Comparison of ENCODE assay signal across 9 mouse cellular contexts in genomic region chr2:10785156-10785555, GRCm38 (mm10).
A peak's percentile ranks its signal among the peaks of the same experiment; 100 is the strongest.
DNase-seq lines count a peak whose midpoint lies in the region; TF ChIP-seq lines count a peak whose summit lies in the region.
"Had no signal": no experiment of that assay in that cellular context is flagged by ENCODE, and none has a peak within 500 bp of the region (broad histone marks: within the 10 kb centered on the region; RNA-seq: fewer than 3 reads in every experiment).

No protein-coding gene starts in this region.

- H3K4me1 ChIP-seq in bone marrow macrophage, adult 2 months (ENCODE audit: control insufficient read depth, insufficient read depth, low read length), result no peaks in the 10 kb centered on the region
- H3K4me1 ChIP-seq: embryonic facial prominence, embryonic 12.5 days had no signal

- H3K4me2 ChIP-seq in myocyte (ENCODE audit: low read depth), result peak overlapping the region; percentile 53
- H3K4me2 ChIP-seq: embryonic facial prominence, embryonic 12.5 days had no signal

- no peak overlapping the region for H3K27ac ChIP-seq in bone marrow macrophage, adult 2 months (ENCODE audit: insufficient read depth, low read depth, low read length)
- H3K27ac ChIP-seq: embryonic facial prominence, embryonic 12.5 days had no signal

- no peaks in the 10 kb centered on the region for H3K36me3 ChIP-seq in myocyte (ENCODE audit: control insufficient read depth, insufficient read depth)
- H3K36me3 ChIP-seq: embryonic facial prominence, embryonic 12.5 days had no signal

- H3K27me3 ChIP-seq in myocyte (ENCODE audit: control insufficient read depth, insufficient read depth, insufficient read length), result no peaks in the 10 kb centered on the region
- H3K27me3 ChIP-seq: embryonic facial prominence, embryonic 12.5 days had no signal

- TF ChIP-seq POLR2A in bone marrow macrophage, adult 2 months (IDR thresholded peaks at IDR 0.05; ENCODE audit: borderline replicate concordance, low read depth, low read length), result no peak
- no peak for TF ChIP-seq POLR2A in myocyte (IDR thresholded peaks at IDR 0.05; ENCODE audit: insufficient read length, low read depth)

- peak; percentile 56 for DNase-seq in gastrocnemius, adult 18-20 months (ENCODE audit: low spot score)
- DNase-seq in gastrocnemius, postnatal 25 days, result no peak
- DNase-seq in B cell, adult 2 months, result peak; percentile 10 to 30
- peak; percentile 56 for DNase-seq in forelimb bud, embryonic 11.5 days (ENCODE audit: low read depth, low spot score)
- peak; percentile 37 to 87 for DNase-seq in layer of hippocampus, adult 18-20 months (ENCODE audit: low spot score in 2 of 2)
- no peak for DNase-seq in spleen, adult 12 weeks (ENCODE audit: low spot score)

- H3K79me2 ChIP-seq in myocyte (ENCODE audit: control insufficient read depth, insufficient read depth), result no peaks in the 10 kb centered on the region

- peak; percentile 34; the same call in 1 of the 2 replicates for TF ChIP-seq CTCF in bone marrow macrophage, adult 2 months (IDR thresholded peaks at IDR 0.05; ENCODE audit: low read depth, low read length)

- no peak overlapping the region for H3ac ChIP-seq in myocyte (ENCODE audit: control insufficient read depth, insufficient read length)

- H3K4me3 ChIP-seq in bone marrow macrophage, adult 2 months (ENCODE audit: insufficient read depth, low read length), result no peak overlapping the region
- no peak overlapping the region for H3K4me3 ChIP-seq in myocyte
- H3K4me3 ChIP-seq: embryonic facial prominence, embryonic 12.5 days had no signal

TF ChIP-seq in myocyte, 11 proteins besides CTCF, POLR2A, EP300 and RAD21:
- TF ChIP-seq POLR2AphosphoS2 (IDR thresholded peaks at IDR 0.05; ENCODE audit: insufficient read length, low read depth) (no peak), MAX (IDR thresholded peaks at IDR 0.05; ENCODE audit: low read depth) (no peak), TCF12 (IDR thresholded peaks at IDR 0.05; ENCODE audit: insufficient read depth, poor library complexity, severe bottlenecking) (no peak), USF1 (IDR thresholded peaks at IDR 0.05; ENCODE audit: low read depth) (no peak), SRF (IDR thresholded peaks at IDR 0.05; ENCODE audit: control insufficient read depth, insufficient read length, low read depth) (no peak)

Comparison
In these comparisons a context has a peak if more than half of its experiments do, and no peak if none do; other contexts are left out.
1. DNase-seq: peak in gastrocnemius, adult 18-20 months (single experiment), B cell, adult 2 months (2 of 2), forelimb bud, embryonic 11.5 days (single experiment) and layer of hippocampus, adult 18-20 months (2 of 2); none in gastrocnemius, postnatal 25 days (single experiment) and spleen, adult 12 weeks (single experiment).